Mouse (Mus musculus): ENCODE measurements around the gene Kalrn. TPM values are rescaled to one million over a fixed set of nuclear protein-coding genes. Genes with fewer than 3 reads are reported as not detected.
A peak's percentile ranks its signal among the peaks of the same experiment; 100 is the strongest.

The Kalrn gene
- polyA plus RNA-seq, 1 experiment from 2014 or later, result 14.0 TPM

- H3K4me3 ChIP-seq, result no peak overlapping the region
- H3K27ac ChIP-seq, result no peak overlapping the region
- H3K4me2 ChIP-seq (replicated peaks), result no peak overlapping the region
- H3K36me3 ChIP-seq, result no peaks in the 10 kb centered on the region
- 0% methylated on average over 2 of the region's 2 CpGs for WGBS
- H3K9ac ChIP-seq, result no peak overlapping the region
- peak; percentile 64 for ATAC-seq (ENCODE audit: low FRiP score, low read depth)
- H3K27me3 ChIP-seq, result 0 out of 2 replicates have a peak, but pooled peaks cover 5% of the 10 kb centered on the region
- peaks cover 15% of the 10 kb centered on the region for H3K4me1 ChIP-seq
- no peaks in the 10 kb centered on the region for H3K9me3 ChIP-seq
These were observed 447.7 kb downstream of the Kalrn start for GRCm38 (mm10) chr16:34125595-34125994.

DNA sequence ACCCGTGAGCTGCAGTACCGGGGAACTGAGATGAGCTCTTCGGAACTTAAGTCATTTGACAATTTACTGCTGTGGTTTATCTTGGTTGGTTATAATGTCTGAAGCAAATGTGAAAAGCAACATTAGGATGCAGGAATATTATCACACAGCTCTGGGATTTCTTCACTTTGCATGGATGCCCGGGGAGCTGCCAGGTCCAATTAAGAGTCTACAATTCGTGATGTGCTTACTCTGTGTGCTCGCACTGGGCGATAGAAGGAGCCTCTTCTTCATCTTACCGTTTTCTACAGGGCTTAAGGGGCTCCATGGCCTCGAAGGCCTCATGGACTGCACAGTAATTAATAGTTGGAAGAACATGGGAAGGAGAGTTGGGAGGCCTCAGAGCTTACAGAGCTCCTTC lies 450.8 kb downstream of the Kalrn start:
- no peak overlapping the region for H3K27ac ChIP-seq
- H3K4me2 ChIP-seq (replicated peaks), result no peak overlapping the region
- H3K4me3 ChIP-seq, result no peak overlapping the region
- H3K27me3 ChIP-seq, result no peaks in the 10 kb centered on the region
- no peaks in the 10 kb centered on the region for H3K36me3 ChIP-seq
- H3K4me1 ChIP-seq, result peaks cover 15% of the 10 kb centered on the region
- no peak overlapping the region for H3K9ac ChIP-seq
- no peak for ATAC-seq (ENCODE audit: low FRiP score, low read depth)
- 89% methylated on average over 9 of the region's 9 CpGs for WGBS
- no peaks in the 10 kb centered on the region for H3K9me3 ChIP-seq

DNA sequence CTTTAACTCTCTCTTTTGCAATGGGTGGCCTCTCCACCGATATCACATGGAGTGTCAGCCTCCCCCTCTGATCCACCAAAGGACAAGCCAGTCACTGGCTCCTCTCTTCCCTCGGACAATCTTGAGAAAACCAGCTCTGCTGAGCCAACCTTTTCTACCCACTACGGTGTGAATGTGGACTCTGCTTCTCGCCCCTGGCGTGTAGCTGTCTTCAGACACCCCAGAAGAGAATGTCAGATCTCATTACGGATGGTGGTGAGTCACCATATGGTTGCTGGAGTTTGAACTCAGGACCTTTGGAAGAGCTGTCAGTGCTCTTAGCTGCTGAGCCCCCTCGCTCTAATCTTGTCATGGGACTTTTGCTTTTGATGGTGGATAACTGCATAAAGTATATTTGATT lies 452.0 kb downstream of the Kalrn start:
- Histone ChIP-seq H3K4me3 (no peak overlapping the region), H3K4me2 (replicated peaks) (no peak overlapping the region), H3K27ac (no peak overlapping the region), H3K9ac (no peak overlapping the region), H3K27me3 (no peaks in the 10 kb centered on the region), H3K9me3 (no peaks in the 10 kb centered on the region), H3K36me3 (no peaks in the 10 kb centered on the region), H3K4me1 (peaks cover 13% of the 10 kb centered on the region)
- no peak for ATAC-seq (ENCODE audit: low FRiP score, low read depth)
- 81% methylated on average over 7 of the region's 7 CpGs for WGBS

DNA sequence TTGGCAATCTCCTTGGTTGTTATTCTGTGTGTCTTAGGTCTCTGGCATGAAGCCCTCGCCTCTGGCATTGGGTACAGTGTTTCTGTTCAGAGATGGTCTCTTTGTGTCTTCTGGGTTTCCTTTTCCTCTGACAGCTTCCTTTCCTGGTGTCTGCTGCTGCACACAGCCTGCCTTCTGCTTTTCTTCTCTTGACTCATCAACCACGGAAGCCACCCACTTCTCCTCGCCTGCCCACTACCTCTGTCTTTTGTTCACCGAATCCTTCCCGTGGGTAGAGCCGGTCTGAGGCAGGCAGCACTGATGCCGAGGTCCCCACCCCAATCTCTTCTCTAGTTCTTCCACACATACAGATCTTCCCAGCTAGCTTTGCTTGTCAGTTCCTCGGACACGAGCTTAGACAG lies 452.5 kb downstream of the Kalrn start:
- Histone ChIP-seq H3K9ac (no peak overlapping the region), H3K4me3 (no peak overlapping the region), H3K9me3 (no peaks in the 10 kb centered on the region), H3K27me3 (no peaks in the 10 kb centered on the region), H3K4me1 (peaks cover 8% of the 10 kb centered on the region), H3K36me3 (0 out of 2 replicates have a peak, but pooled peaks cover 5% of the 10 kb centered on the region), H3K4me2 (replicated peaks) (no peak overlapping the region), H3K27ac (no peak overlapping the region)
- ATAC-seq (ENCODE audit: low FRiP score, low read depth), result no peak
- WGBS, result 84% methylated on average over 9 of the region's 9 CpGs

GRCm38 (mm10) chr16:34119844-34120243 lies 453.5 kb downstream of the Kalrn start:
- Histone ChIP-seq H3K36me3 (0 out of 2 replicates have a peak, but pooled peaks cover 6% of the 10 kb centered on the region), H3K4me3 (no peak overlapping the region), H3K9ac (no peak overlapping the region), H3K27ac (no peak overlapping the region), H3K4me2 (replicated peaks) (no peak overlapping the region), H3K27me3 (no peaks in the 10 kb centered on the region), H3K9me3 (no peaks in the 10 kb centered on the region), H3K4me1 (no peaks in the 10 kb centered on the region)
- WGBS, result 87% methylated on average over 7 of the region's 7 CpGs
- no peak for ATAC-seq (ENCODE audit: low FRiP score, low read depth)

DNA sequence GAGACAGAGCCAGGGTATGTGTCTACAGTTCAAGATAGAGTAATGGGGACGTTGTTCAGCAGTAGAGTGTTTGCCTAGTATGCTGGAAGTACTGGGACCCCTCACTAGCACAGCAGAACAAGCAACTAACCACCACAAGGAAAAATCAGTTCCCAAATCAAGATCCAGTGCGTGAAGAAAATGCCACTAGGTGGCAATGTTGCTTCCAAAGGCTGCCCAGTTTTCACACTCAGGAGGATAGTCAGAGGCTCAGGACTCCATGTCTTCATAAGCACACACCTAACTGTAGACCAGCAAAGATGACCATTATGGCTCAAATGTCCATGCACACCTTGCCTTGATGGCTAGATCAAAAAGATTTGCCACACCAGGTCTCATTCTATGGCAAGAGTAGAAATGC lies 454.0 kb downstream of the Kalrn start:
- Histone ChIP-seq H3K4me3 (no peak overlapping the region), H3K4me2 (replicated peaks) (no peak overlapping the region), H3K27me3 (no peaks in the 10 kb centered on the region), H3K9ac (no peak overlapping the region), H3K4me1 (no peaks in the 10 kb centered on the region), H3K36me3 (0 out of 2 replicates have a peak, but pooled peaks cover 6% of the 10 kb centered on the region), H3K9me3 (no peaks in the 10 kb centered on the region), H3K27ac (no peak overlapping the region)
- WGBS, result 14% methylated on average over 2 of the region's 2 CpGs
- ATAC-seq (ENCODE audit: low FRiP score, low read depth), result no peak

GRCm38 (mm10) chr16:34114665-34115064 lies 458.7 kb downstream of the Kalrn start:
- 2% methylated on average over 3 of the region's 3 CpGs for WGBS
- Histone ChIP-seq H3K4me1 (0 out of 2 replicates have a peak, but pooled peaks cover 5% of the 10 kb centered on the region), H3K9ac (no peak overlapping the region), H3K27ac (no peak overlapping the region), H3K9me3 (no peaks in the 10 kb centered on the region), H3K4me3 (no peak overlapping the region), H3K36me3 (0 out of 2 replicates have a peak, but pooled peaks cover 6% of the 10 kb centered on the region), H3K27me3 (no peaks in the 10 kb centered on the region), H3K4me2 (replicated peaks) (no peak overlapping the region)
- ATAC-seq (ENCODE audit: low FRiP score, low read depth), result peak; percentile 75

GRCm38 (mm10) chr16:34113150-34113549 lies 460.2 kb downstream of the Kalrn start:
- ATAC-seq (ENCODE audit: low FRiP score, low read depth), result no peak
- H3K4me1 ChIP-seq, result 0 out of 2 replicates have a peak, but pooled peaks cover 5% of the 10 kb centered on the region
- no peaks in the 10 kb centered on the region for H3K27me3 ChIP-seq
- no peak overlapping the region for H3K27ac ChIP-seq
- H3K4me3 ChIP-seq, result no peak overlapping the region
- no peaks in the 10 kb centered on the region for H3K9me3 ChIP-seq
- H3K36me3 ChIP-seq, result 0 out of 2 replicates have a peak, but pooled peaks cover 6% of the 10 kb centered on the region
- no peak overlapping the region for H3K9ac ChIP-seq
- WGBS, result 85% methylated on average over 9 of the region's 9 CpGs
- H3K4me2 ChIP-seq (replicated peaks), result no peak overlapping the region

DNA sequence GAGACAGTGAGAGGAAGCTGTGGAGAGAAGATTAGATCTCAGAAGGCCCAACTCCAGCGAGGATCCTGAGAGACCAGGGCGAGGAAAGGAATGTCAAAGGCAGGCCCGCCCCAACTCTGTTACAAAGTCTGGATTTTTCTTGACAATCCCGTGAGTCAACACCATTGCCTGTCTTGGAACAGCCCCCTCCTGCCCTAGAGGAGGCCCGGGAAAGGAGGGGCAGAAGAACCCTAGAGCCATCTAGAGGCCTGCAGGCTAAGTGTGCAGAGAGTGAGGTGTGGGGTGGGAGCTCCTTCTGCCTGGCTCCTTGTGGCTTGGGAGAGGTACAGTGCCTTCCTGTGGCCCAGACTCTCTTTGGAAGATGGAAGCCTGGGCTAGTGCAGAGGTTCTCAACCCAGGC lies 460.8 kb downstream of the Kalrn start:
- Histone ChIP-seq H3K4me3 (no peak overlapping the region), H3K4me2 (replicated peaks) (no peak overlapping the region), H3K9me3 (no peaks in the 10 kb centered on the region), H3K36me3 (0 out of 2 replicates have a peak, but pooled peaks cover 6% of the 10 kb centered on the region), H3K4me1 (0 out of 2 replicates have a peak, but pooled peaks cover 5% of the 10 kb centered on the region), H3K9ac (0 out of 2 replicates have a peak overlapping the region, but pooled peaks have one; percentile 19), H3K27ac (no peak overlapping the region), H3K27me3 (no peaks in the 10 kb centered on the region)
- WGBS, result 39% methylated on average over 5 of the region's 5 CpGs
- ATAC-seq (ENCODE audit: low FRiP score, low read depth), result no peak

- Histone ChIP-seq H3K4me3 (no peak overlapping the region), H3K4me2 (replicated peaks) (no peak overlapping the region), H3K36me3 (0 out of 2 replicates have a peak, but pooled peaks cover 4% of the 10 kb centered on the region), H3K27ac (no peak overlapping the region), H3K9ac (no peak overlapping the region), H3K27me3 (no peaks in the 10 kb centered on the region), H3K4me1 (0 out of 2 replicates have a peak, but pooled peaks cover 5% of the 10 kb centered on the region), H3K9me3 (no peaks in the 10 kb centered on the region)
- 75% methylated on average over 7 of the region's 7 CpGs for WGBS
- ATAC-seq (ENCODE audit: low FRiP score, low read depth), result no peak
These were observed 462.3 kb downstream of the Kalrn start for GRCm38 (mm10) chr16:34110840-34111625.

GRCm38 (mm10) chr16:34104427-34104826 lies 468.9 kb downstream of the Kalrn start:
- Histone ChIP-seq H3K9me3 (no peaks in the 10 kb centered on the region), H3K4me1 (peaks cover 7% of the 10 kb centered on the region; the same call in 1 of the 2 replicates)
- WGBS, result 86% methylated on average over 6 of the region's 6 CpGs

GRCm38 (mm10) chr16:34102742-34103141 lies 470.6 kb downstream of the Kalrn start:
- Histone ChIP-seq H3K9me3 (no peaks in the 10 kb centered on the region), H3K9ac (no peak overlapping the region), H3K27me3 (no peaks in the 10 kb centered on the region), H3K27ac (no peak overlapping the region), H3K4me3 (no peak overlapping the region), H3K36me3 (peaks cover 5% of the 10 kb centered on the region; the same call in 1 of the 2 replicates), H3K4me1 (peaks cover 7% of the 10 kb centered on the region; the same call in 1 of the 2 replicates), H3K4me2 (replicated peaks) (no peak overlapping the region)
- ATAC-seq (ENCODE audit: low FRiP score, low read depth), result no peak
- 42% methylated on average over 5 of the region's 5 CpGs for WGBS

More at GRCm38 (mm10) chr16:34104427-34104826, 468.9 kb downstream of the Kalrn start:
- no peaks in the 10 kb centered on the region for H3K27me3 ChIP-seq
- no peak for ATAC-seq (ENCODE audit: low FRiP score, low read depth)
- no peak overlapping the region for H3K4me3 ChIP-seq
- peaks cover 5% of the 10 kb centered on the region; the same call in 1 of the 2 replicates for H3K36me3 ChIP-seq
- no peak overlapping the region for H3K9ac ChIP-seq
- H3K4me2 ChIP-seq (replicated peaks), result no peak overlapping the region
- no peak overlapping the region for H3K27ac ChIP-seq
